In genomic region chr11:77442186-77443170, GRCm38 (mm10) we compare ENCODE assay signal across 8 mouse cellular contexts. TPM values are rescaled to one million over a fixed set of nuclear protein-coding genes. Genes with fewer than 3 reads are reported as not detected.
DNase-seq lines count a peak whose midpoint lies in the region; ATAC-seq and TF ChIP-seq lines count a peak whose summit lies in the region.

No protein-coding gene starts in this region.

- DNase-seq in kidney, adult 11 months, result peak; percentile 56
- no peak for DNase-seq in retina, postnatal 1 day

- no peak for TF ChIP-seq CTCF in embryonic fibroblast, embryonic 13.5 days (IDR thresholded peaks at IDR 0.05; ENCODE audit: borderline replicate concordance, insufficient read depth, low read length)

- no peak overlapping the region for H3K9ac ChIP-seq in kidney, embryonic 14.5 days (ENCODE audit: low read depth, low read length)
- H3K9ac ChIP-seq in forebrain, embryonic 16.5 days (replicated peaks; ENCODE audit: low read depth, low read length), result no peak overlapping the region

- H3K4me1 ChIP-seq in kidney, embryonic 14.5 days (ENCODE audit: control insufficient read depth, insufficient read depth, low read length), result no peaks in the 10 kb centered on the region
- peaks cover 8% of the 10 kb centered on the region for H3K4me1 ChIP-seq in embryonic fibroblast, embryonic 13.5 days (ENCODE audit: control insufficient read depth, insufficient read depth, low read length)
- no peaks in the 10 kb centered on the region for H3K4me1 ChIP-seq in forebrain, embryonic 16.5 days (replicated peaks; ENCODE audit: control insufficient read depth, insufficient read depth, low read length)

- H3K27ac ChIP-seq in kidney, embryonic 14.5 days (ENCODE audit: low read depth, low read length), result no peak overlapping the region
- peak overlapping the region; percentile 97 for H3K27ac ChIP-seq in embryonic fibroblast, embryonic 13.5 days (ENCODE audit: insufficient read depth, low read length)
- no peak overlapping the region for H3K27ac ChIP-seq in forebrain, embryonic 16.5 days (ENCODE audit: low read length)

- no peak overlapping the region for H3K4me2 ChIP-seq in kidney, embryonic 14.5 days (replicated peaks; ENCODE audit: low read depth, low read length)
- H3K4me2 ChIP-seq in forebrain, embryonic 16.5 days (ENCODE audit: low read length), result no peak overlapping the region

- TF ChIP-seq POLR2A in embryonic fibroblast, embryonic 13.5 days (IDR thresholded peaks at IDR 0.05; ENCODE audit: low read depth, low read length), result no peak

- H3K9me3 ChIP-seq in kidney, embryonic 14.5 days (ENCODE audit: control insufficient read depth, low read length), result no peaks in the 10 kb centered on the region
- no peaks in the 10 kb centered on the region for H3K9me3 ChIP-seq in forebrain, embryonic 16.5 days (ENCODE audit: control insufficient read depth, low read length)

- H3K36me3 ChIP-seq in kidney, embryonic 14.5 days (ENCODE audit: control insufficient read depth, insufficient read depth, low read length), result peaks cover 12% of the 10 kb centered on the region; the same call in 1 of the 2 replicates
- H3K36me3 ChIP-seq in forebrain, embryonic 16.5 days (ENCODE audit: control insufficient read depth, insufficient read depth), result peaks cover 14% of the 10 kb centered on the region

- WGBS in kidney, embryonic 14.5 days, result 66% methylated on average over 7 of the region's 7 CpGs
- WGBS in forebrain, embryonic 16.5 days, result 81% methylated on average over 7 of the region's 7 CpGs

- ATAC-seq in kidney, embryonic 14.5 days (ENCODE audit: low FRiP score, low TSS enrichment), result no peak
- peak; percentile 19 to 37; a peak in 2 of 4 replicates for ATAC-seq in hematopoietic stem cell, adult 5-6 weeks (replicated peaks in 1 of 2; ENCODE audit: insufficient read depth in 1 of 2, low FRiP score in 2 of 2, low TSS enrichment in 1 of 2, low read depth in 1 of 2, poor library complexity in 2 of 2, severe bottlenecking in 2 of 2)
- peak; percentile 79 for ATAC-seq in megakaryocyte, adult 5-6 weeks (ENCODE audit: poor library complexity, severe bottlenecking)
- ATAC-seq in forebrain, embryonic 16.5 days, result no peak
- ATAC-seq in erythroid progenitor cell, adult 5-6 weeks (replicated peaks; ENCODE audit: low FRiP score, poor library complexity, severe bottlenecking), result no peak

- H3K27me3 ChIP-seq in kidney, embryonic 14.5 days (ENCODE audit: control insufficient read depth, insufficient read depth, low read length), result no peaks in the 10 kb centered on the region
- H3K27me3 ChIP-seq in forebrain, embryonic 16.5 days (replicated peaks; ENCODE audit: control insufficient read depth, insufficient read depth, low read length), result no peaks in the 10 kb centered on the region

- H3K4me3 ChIP-seq in kidney, embryonic 14.5 days (ENCODE audit: low read length), result no peak overlapping the region
- no peak overlapping the region for H3K4me3 ChIP-seq in embryonic fibroblast, embryonic 13.5 days (ENCODE audit: insufficient read depth, low read length)
- H3K4me3 ChIP-seq in forebrain, embryonic 16.5 days (replicated peaks; ENCODE audit: low read length), result no peak overlapping the region

RNA-seq across cellular contexts. Expression of gene Coro6, which starts 19.7 kb away (rescaled TPM):
- polyA plus RNA-seq in kidney, embryonic 14.5 days (2014; fragmentation: Nextera tagmentation; extraction: Ambion mirVana), result 0.39 and 0.54 TPM in 2 replicates
- polyA plus RNA-seq in embryonic fibroblast, embryonic 13.5 days (2011; ENCODE audit: insufficient read length, low read depth, missing spikeins), result 2.1 and 4.7 TPM in 2 replicates
- total RNA-seq in hematopoietic stem cell, adult 5-6 weeks (2017), result not detected in 2 replicates
- 0.09 and 0.21 TPM in 2 replicates for total RNA-seq in megakaryocyte, adult 5-6 weeks (2015)
- total RNA-seq in megakaryocyte, adult 5-6 weeks (2017), result not detected in 2 replicates
- polyA plus RNA-seq in forebrain, embryonic 16.5 days (2015; fragmentation: Nextera tagmentation; extraction: Ambion mirVana), result 0.11 TPM in 1 of 2 replicates, not detected in the other
- total RNA-seq in erythroid progenitor cell, adult 5-6 weeks (2015; ENCODE audit: low replicate concordance), result not detected in 2 replicates
- total RNA-seq in erythroid progenitor cell, adult 5-6 weeks (2017; ENCODE audit: low replicate concordance), result not detected in 2 replicates

RNA-seq across cellular contexts. Expression of gene Ankrd13b, which starts 47.0 kb away (rescaled TPM):
- polyA plus RNA-seq in kidney, embryonic 14.5 days (2014; fragmentation: Nextera tagmentation; extraction: Ambion mirVana), result 6.8 and 8.6 TPM in 2 replicates
- 12.3 and 15.6 TPM in 2 replicates for polyA plus RNA-seq in embryonic fibroblast, embryonic 13.5 days (2011; ENCODE audit: insufficient read length, low read depth, missing spikeins)
- 8.1 and 13.2 TPM in 2 replicates for total RNA-seq in hematopoietic stem cell, adult 5-6 weeks (2017)
- total RNA-seq in megakaryocyte, adult 5-6 weeks (2015), result 2.0 and 2.1 TPM in 2 replicates
- 2.8 and 9.1 TPM in 2 replicates for total RNA-seq in megakaryocyte, adult 5-6 weeks (2017)
- polyA plus RNA-seq in forebrain, embryonic 16.5 days (2015; fragmentation: Nextera tagmentation; extraction: Ambion mirVana), result 33.1 and 38.4 TPM in 2 replicates
- 3.2 and 3.8 TPM in 2 replicates for total RNA-seq in erythroid progenitor cell, adult 5-6 weeks (2015; ENCODE audit: low replicate concordance)
- 0.64 TPM in 1 of 2 replicates, not detected in the other for total RNA-seq in erythroid progenitor cell, adult 5-6 weeks (2017; ENCODE audit: low replicate concordance)

RNA-seq across cellular contexts. Expression of gene Git1, which starts 50.9 kb away (rescaled TPM):
- 18.1 and 19.3 TPM in 2 replicates for polyA plus RNA-seq in kidney, embryonic 14.5 days (2014; fragmentation: Nextera tagmentation; extraction: Ambion mirVana)
- 37.9 and 41.2 TPM in 2 replicates for polyA plus RNA-seq in embryonic fibroblast, embryonic 13.5 days (2011; ENCODE audit: insufficient read length, low read depth, missing spikeins)
- total RNA-seq in hematopoietic stem cell, adult 5-6 weeks (2017), result 22.1 and 24.1 TPM in 2 replicates
- total RNA-seq in megakaryocyte, adult 5-6 weeks (2015), result 17.6 and 20.0 TPM in 2 replicates
- total RNA-seq in megakaryocyte, adult 5-6 weeks (2017), result 12.3 and 18.7 TPM in 2 replicates
- 14.1 and 16.3 TPM in 2 replicates for polyA plus RNA-seq in forebrain, embryonic 16.5 days (2015; fragmentation: Nextera tagmentation; extraction: Ambion mirVana)
- total RNA-seq in erythroid progenitor cell, adult 5-6 weeks (2015; ENCODE audit: low replicate concordance), result 9.2 and 15.5 TPM in 2 replicates
- total RNA-seq in erythroid progenitor cell, adult 5-6 weeks (2017; ENCODE audit: low replicate concordance), result 6.8 and 11.6 TPM in 2 replicates

Comparison
In these comparisons a context has a peak if more than half of its experiments do, and no peak if none do; other contexts are left out.
1. ATAC-seq: peak in hematopoietic stem cell, adult 5-6 weeks (2 of 2) and megakaryocyte, adult 5-6 weeks (single experiment); none in kidney, embryonic 14.5 days (single experiment), forebrain, embryonic 16.5 days (single experiment) and erythroid progenitor cell, adult 5-6 weeks (single experiment).